Comparison of ENCODE assay signal across 8 mouse cellular contexts in genomic region chr4:148811940-148812339, GRCm38 (mm10). TPM values are rescaled to one million over a fixed set of nuclear protein-coding genes. Genes with fewer than 3 reads are reported as not detected.
DNase-seq lines count a peak whose midpoint lies in the region; ATAC-seq lines count a peak whose summit lies in the region.

No protein-coding gene starts in this region.

- peaks cover 92% of the 10 kb centered on the region for H3K4me1 ChIP-seq in forebrain, embryonic 10.5 days
- H3K4me1 ChIP-seq in midbrain, embryonic 14.5 days (ENCODE audit: control insufficient read depth, insufficient read depth, low read length), result peaks cover 29% of the 10 kb centered on the region

- H3K36me3 ChIP-seq in forebrain, embryonic 10.5 days (replicated peaks), result no peaks in the 10 kb centered on the region
- H3K36me3 ChIP-seq in midbrain, embryonic 14.5 days (ENCODE audit: control insufficient read depth, insufficient read depth, low read length), result no peaks in the 10 kb centered on the region

- 18% methylated on average over 10 of the region's 10 CpGs for WGBS in forebrain, embryonic 10.5 days
- WGBS in midbrain, embryonic 14.5 days, result 9% methylated on average over 10 of the region's 10 CpGs

- peak overlapping the region; percentile 38 for H3K4me2 ChIP-seq in midbrain, embryonic 14.5 days (ENCODE audit: low read length)

- H3K9me3 ChIP-seq in forebrain, embryonic 10.5 days, result no peaks in the 10 kb centered on the region
- H3K9me3 ChIP-seq in midbrain, embryonic 14.5 days (ENCODE audit: control insufficient read depth, low read length), result no peaks in the 10 kb centered on the region

- ATAC-seq in midbrain, embryonic 14.5 days (ENCODE audit: low FRiP score, low TSS enrichment), result peak; percentile 67
- no peak for ATAC-seq in granulocyte monocyte progenitor cell, adult 5-6 weeks (replicated peaks; ENCODE audit: poor library complexity, severe bottlenecking)

- peak overlapping the region; percentile 7; the same call in 1 of the 2 replicates for H3K4me3 ChIP-seq in forebrain, embryonic 10.5 days
- no peak overlapping the region for H3K4me3 ChIP-seq in midbrain, embryonic 14.5 days (replicated peaks; ENCODE audit: low read depth, low read length)

- no peak overlapping the region for H3K9ac ChIP-seq in midbrain, embryonic 14.5 days (replicated peaks; ENCODE audit: low read length)

- peak overlapping the region; percentile 12; the same call in 1 of the 2 replicates for H3K27ac ChIP-seq in forebrain, embryonic 10.5 days
- H3K27ac ChIP-seq in midbrain, embryonic 14.5 days (replicated peaks; ENCODE audit: low read depth, low read length), result 0 out of 2 replicates have a peak overlapping the region, but pooled peaks have one; percentile 13

- intact Hi-C loops in heart, postnatal 36 days (cut with DNase I), result loop anchor here (10.0 kb wide), 1 partner anchor 53 kb away; no protein-coding TSS in a partner anchor

- peak; percentile 36 for DNase-seq in urinary bladder, postnatal 14 days (ENCODE audit: low spot score)
- DNase-seq in urinary bladder, postnatal 25 days (ENCODE audit: low spot score), result no peak
- DNase-seq in forebrain, embryonic 10.5 days (ENCODE audit: extremely low spot score, low spot score), result peak; percentile 43
- DNase-seq in heart, postnatal 36 days, result peak; percentile 55 to 70
- DNase-seq in layer of hippocampus, adult 9-11 months, result peak; percentile 12
- peak; percentile 82 for DNase-seq in midbrain, embryonic 14.5 days
- no peak for DNase-seq in frontal cortex, adult 2 months (ENCODE audit: extremely low spot score in 1 of 2, low spot score in 1 of 2)

- H3K27me3 ChIP-seq in forebrain, embryonic 10.5 days (ENCODE audit: poor library complexity, severe bottlenecking), result peaks cover 100% of the 10 kb centered on the region
- peaks cover 79% of the 10 kb centered on the region for H3K27me3 ChIP-seq in midbrain, embryonic 14.5 days (ENCODE audit: control insufficient read depth, insufficient read depth, low read length)

RNA-seq across cellular contexts. Expression of gene Casz1, which starts 7.7 kb away (rescaled TPM):
- polyA plus RNA-seq in forebrain, embryonic 10.5 days (2016; fragmentation: Nextera tagmentation; extraction: Ambion mirVana), result 4.4 and 4.7 TPM in 2 replicates
- 10 to 100 TPM; 38.7 to 45.3 TPM for total RNA-seq in heart, postnatal 36 days (2021)
- polyA plus RNA-seq in midbrain, embryonic 14.5 days (2014; fragmentation: Nextera tagmentation; extraction: Ambion mirVana), result 2.1 and 3.1 TPM in 2 replicates
- 6.3 and 8.3 TPM in 2 replicates for total RNA-seq in granulocyte monocyte progenitor cell, adult 5-6 weeks (2014; fragmentation: Nextera tagmentation)
- 2.8 and 3.1 TPM in 2 replicates for total RNA-seq in granulocyte monocyte progenitor cell, adult 5-6 weeks (2017)
- polyA plus RNA-seq in frontal cortex, adult 2 months (2012; rRNA removed), result 0.78 and 0.82 TPM in 2 replicates

Comparison
In these comparisons a context has a peak if more than half of its experiments do, and no peak if none do; other contexts are left out.
1. DNase-seq: peak in urinary bladder, postnatal 14 days (single experiment), forebrain, embryonic 10.5 days (single experiment), heart, postnatal 36 days (2 of 2), layer of hippocampus, adult 9-11 months (single experiment) and midbrain, embryonic 14.5 days (single experiment); none in urinary bladder, postnatal 25 days (single experiment) and frontal cortex, adult 2 months (0 of 2).